Mouse (Mus musculus) heart, postnatal 14 days (tissue): Measurements from ENCODE around the gene Dennd2c. TPM values are rescaled to one million over a fixed set of nuclear protein-coding genes. Genes with fewer than 3 reads are reported as not detected.
"Not testable (repeated sequence)": the region's sequence is repeated elsewhere in the genome, so short reads cannot be mapped to it uniquely, and the experiment has no call there.

Source experiments
- DNase-seq, 2 experiments: peaks; one replicate each; pipeline ENCODE4 v3.0.0; 2021 to 2022
- intact Hi-C: fragments of 180-260 bp; cut with DNase I; formaldehyde crosslinking; loops from one replicate; pipeline ENCODE4 v1.15.1; 2025
- total RNA-seq, 2 experiments: library from RNA; stranded (reverse); gene quantifications; 2 replicates each; pipeline ENCODE4 v1.2.3; 2021

Dennd2c gene
- total RNA-seq, 2 experiments from 2014 or later = 2.9 to 3.4 TPM

DNA sequence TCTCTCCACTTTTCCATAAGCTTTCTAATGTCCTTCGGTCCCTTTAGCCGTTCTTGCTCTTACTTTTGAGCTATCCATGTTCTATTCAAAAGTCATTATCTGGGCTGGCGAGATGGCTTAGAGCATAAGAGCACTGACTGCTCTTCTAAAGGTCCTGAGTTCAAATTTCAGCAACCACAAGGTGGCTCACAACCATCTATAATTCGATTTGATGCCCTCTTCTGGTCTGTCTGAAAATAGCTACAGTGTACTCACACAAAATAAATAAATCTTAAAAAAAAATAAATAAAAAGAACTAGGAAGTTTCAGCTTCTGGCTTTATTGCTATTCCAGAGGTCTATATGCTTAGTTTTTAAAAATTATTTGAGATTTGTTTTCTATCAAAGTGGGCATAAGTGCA is 45.4 kb downstream of the Dennd2c start:
- no peak for DNase-seq
- intact Hi-C loops = loop anchor here (2.0 to 5.0 kb wide), 2 partner anchors 45 to 90 kb away; partner anchors contain the start of genes Dennd2c and Nras

DNA sequence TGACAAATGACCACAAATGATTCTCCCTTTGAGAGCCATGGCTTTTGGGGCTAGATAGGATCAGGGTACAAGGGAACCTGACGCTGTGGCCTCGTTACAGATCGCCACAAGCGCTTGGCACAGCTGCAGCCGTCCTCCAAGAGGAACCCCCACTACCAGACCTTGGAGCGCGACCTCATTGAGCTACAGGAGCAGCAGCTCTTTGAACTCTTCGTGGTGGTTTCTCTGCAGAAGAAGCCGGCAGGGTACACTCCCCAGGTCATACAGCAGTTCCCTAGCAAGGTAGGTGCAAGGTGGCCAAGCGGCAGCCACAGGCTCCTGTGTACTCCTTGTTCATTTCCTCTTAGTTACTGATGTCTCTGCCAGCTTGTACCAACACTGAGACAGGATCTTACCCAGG is 46.5 kb downstream of the Dennd2c start:
- no peak for DNase-seq
- intact Hi-C loops = loop anchor here (5.0 kb wide), 1 partner anchor 92 kb away; the partner anchor contains the start of gene Nras

DNA sequence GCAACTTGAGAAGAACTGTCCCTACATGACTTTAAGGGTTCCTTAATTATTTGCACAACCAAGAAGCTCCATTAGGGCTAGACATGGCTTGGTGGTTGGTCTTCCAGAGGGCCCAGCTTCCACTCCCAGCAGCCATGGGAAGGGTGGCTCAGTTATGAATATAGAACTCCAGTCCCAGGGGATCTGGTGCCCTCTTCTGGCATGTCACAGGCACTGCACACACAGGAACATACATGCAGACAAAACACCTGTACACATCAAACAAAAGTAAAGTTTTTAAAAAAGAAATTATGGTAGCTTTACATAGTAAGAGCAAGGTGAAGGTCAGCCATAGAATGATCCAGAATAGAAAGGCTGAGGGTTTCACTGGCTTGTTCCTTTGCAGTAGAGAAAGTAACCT is 51.4 kb downstream of the Dennd2c start:
- intact Hi-C loops = no loop called here
- peak in 1 of 2 experiments; percentile 14 for DNase-seq

DNA sequence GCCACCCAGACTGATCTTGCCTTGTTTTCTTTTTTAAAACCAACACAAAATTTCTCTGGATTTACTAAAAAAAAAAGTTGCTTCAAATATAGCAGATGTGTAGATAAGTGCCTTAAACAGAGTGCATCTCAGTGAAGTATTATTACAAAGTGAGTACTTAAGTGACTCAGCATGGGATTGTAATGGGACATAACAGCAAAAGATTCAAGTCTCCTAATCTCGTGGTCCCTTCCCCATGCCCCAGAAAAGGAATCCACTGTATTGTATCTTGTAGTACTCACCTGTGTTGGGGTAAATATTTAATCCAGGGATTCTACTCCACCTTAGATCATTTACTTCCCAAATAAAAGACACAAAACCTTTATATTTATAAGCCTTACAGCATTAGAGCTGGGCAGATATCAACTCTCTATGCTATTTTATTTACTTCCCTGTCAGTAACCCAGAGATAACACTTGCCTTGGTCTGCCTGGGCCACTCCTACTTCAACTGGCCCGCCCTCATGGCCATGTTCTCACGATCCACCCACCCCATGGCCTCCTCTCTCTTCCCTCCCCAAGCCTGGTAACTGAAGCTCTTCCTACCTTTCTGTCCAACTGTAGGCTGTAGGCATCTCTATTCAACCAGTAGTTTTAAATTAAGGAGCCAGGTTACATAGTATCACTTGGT is 57.0 kb downstream of the Dennd2c start:
- DNase-seq = no peak
- intact Hi-C loops = no loop called here

DNA sequence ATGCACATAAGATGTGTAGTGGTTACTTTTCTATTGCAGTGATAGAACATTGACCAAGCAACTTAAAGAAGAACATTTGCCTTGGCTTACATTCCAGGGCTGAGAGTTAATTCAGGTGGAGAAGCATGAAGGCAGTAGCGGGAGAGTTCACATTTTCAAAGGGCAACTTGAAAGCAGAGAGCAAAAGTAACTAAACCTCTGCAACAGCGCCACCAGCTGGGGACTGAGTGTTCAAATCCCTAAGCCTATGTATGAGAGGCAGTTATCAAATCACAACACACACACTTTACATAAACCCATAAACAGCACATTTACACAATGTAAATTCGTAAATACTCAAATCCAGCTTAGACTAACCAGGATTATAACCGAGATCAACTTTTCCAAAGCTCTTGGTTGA is 67.4 kb downstream of the Dennd2c start:
- DNase-seq = peak; percentile 83 to 87
- intact Hi-C loops = loop anchor here (2.0 to 5.0 kb wide), 3 partner anchors 67 to 452 kb away; partner anchors contain the start of genes Dennd2c and Nras

DNA sequence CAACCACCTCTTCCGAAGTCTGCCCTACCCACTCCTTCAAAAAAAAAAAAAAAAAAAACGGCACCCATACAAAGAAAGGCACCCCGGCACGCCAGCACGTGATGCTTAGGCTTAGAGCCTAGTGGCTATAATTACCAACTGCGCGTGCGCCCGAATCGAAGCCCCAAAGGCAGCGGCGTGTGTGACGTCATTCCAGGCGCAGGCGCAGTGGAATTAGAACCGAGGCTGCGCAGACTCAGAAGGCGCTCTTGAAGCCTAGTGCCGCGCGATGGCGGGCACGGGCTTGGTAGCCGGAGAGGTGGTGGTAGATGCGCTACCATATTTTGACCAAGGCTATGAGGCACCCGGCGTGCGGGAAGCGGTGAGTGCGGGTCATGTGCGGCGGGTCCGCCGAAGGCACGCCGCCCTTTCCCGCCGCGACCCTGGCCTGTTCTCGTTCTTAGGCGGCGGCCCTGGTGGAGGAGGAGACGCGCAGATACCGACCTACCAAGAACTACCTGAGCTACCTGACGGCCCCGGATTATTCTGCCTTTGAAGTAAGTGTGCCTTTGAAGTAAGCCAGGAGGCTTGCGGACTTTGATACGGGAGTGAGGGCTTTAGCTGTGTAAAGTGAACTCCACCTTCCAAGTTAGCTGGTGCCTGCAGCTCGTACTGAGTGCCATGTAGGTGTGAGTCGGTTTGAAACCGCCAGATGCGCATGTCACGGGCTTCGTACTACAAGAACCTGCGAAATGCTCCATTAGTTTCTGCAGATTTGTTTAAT is 69.3 kb downstream of the Dennd2c start, which contains the start of gene Bcas2:
Bcas2 (plus strand) TSS at position 151 of the 763 bp plus-strand sequence.
- DNase-seq = peak; percentile 99
- intact Hi-C loops = loop anchor here (2.0 kb wide), 2 partner anchors 69 to 113 kb away; partner anchors contain the start of genes Dennd2c and Nras

DNA sequence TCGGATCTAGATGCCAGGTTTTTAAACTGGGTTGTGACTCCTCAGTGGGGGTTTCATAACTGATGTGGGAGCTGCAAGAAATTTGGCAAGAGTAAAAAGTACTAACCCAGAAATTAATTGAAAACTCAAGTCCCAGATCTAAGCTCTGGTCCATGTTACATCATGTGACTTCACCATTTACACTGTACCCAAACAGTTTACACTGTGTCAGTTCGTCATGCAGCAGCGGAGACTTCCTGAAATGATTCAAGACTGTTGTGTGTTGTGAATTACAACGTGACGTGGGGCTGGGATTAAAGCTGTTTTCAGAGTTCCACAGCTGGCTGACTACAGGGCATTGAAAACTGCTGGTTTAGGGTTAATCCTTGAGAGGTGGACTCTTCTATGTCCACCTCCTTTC is 70.2 kb downstream of the Dennd2c start:
- intact Hi-C loops = no loop called here
- no peak for DNase-seq

DNA sequence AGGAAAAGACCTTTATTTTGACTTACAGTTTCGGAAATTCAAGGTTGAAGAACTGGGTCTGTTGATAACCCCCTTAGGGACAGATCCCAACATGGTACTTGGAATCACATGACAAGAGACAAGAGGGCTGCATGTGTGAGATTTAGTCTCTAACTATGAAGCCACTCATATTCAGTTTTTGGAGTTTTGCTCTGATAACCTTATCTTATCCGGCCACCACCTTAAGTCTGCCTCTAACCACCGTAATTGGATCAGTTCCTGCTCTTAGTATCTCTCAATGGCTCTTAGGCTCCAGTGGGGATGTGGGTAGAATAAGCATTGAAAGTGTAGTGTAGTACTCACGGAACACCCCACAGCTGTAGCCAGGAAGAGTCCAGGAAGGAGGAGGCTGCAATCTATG is 74.3 kb downstream of the Dennd2c start:
- intact Hi-C loops = no loop called here
- DNase-seq = no peak

DNA sequence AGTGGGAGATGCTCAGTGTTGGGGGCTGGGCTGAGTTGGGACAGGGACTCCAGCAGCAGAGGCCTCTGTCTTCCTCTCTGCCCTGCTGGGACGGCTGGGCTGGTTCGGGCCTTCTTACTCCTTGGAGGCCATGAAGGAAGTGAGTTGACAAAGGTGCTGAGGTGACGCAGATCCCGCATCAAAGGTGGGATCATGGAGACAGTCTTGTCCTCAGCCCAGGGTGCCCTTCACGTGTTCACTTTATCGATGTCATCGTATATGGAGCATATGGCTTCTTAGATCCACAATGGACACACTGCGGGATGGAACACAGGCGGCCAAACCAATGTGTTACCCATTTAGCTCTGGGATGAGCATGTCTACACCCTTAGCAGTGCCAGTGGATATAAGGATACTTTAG is 77.1 kb downstream of the Dennd2c start:
- no peak for DNase-seq
- intact Hi-C loops = no loop called here

DNA sequence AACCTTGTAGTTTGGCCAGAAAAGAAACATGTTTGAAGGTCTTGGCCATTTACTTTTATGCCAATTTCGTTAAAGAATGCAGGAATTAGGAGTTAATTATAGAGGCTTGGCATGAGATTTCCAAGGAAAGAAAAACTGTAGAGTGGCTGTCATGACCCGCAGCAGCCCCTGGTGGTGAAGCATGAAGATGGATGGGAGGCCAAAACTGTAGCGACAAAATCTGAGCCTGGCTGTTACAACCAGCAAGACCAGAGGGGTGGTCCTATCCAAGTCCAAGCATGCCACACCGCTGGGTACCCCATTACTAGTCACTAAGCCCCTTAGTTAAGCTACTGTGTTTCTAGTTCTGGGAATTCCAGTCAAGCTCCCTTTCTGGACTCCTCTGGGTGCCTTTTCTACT is 78.8 kb downstream of the Dennd2c start:
- no peak for DNase-seq
- intact Hi-C loops = loop anchor here (10.0 kb wide), 1 partner anchor 204 kb away; no protein-coding TSS in a partner anchor

DNA sequence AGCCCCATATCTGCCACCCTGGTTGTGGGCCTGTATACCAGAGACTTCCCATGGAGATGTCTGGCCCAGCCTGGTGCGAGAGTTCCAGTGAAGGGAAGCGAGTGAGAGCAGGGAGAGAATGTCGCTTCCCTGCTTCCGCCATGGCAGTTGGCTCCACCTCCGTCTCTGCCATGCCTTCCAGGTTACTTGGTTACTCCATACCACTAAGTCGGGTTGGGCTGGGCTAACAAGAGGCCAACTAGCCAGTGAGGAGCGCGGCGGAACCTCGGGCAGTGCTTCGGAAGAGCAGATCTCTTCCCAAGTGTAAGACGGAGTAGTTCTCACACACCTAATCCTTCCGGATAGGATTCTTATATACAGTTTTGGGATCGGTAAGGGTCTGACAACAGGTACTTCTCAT is 80.4 kb downstream of the Dennd2c start:
- DNase-seq = no peak
- intact Hi-C loops = loop anchor here (10.0 kb wide), 1 partner anchor 202 kb away; no protein-coding TSS in a partner anchor

DNA sequence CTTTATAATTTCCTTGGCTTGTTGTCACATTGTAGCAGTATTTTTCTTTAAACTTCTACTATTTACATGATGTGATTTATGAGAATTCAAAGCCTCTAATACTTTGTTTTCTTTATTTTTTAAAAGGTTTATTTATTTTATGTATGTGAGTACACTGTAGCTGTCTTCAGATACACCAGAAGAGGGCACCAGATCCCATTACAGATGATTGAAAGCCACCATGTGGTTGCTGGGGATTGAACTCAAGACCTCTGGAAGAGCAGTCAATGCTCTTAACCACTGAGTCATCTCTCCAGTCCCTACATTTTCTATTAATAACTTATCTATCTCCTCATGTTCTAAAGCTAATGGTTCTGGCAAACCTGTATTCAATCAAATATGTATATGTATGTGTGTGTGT is 82.1 kb downstream of the Dennd2c start:
- DNase-seq = not testable (repeated sequence)
- intact Hi-C loops = loop anchor here (10.0 kb wide), 1 partner anchor 200 kb away; no protein-coding TSS in a partner anchor

DNA sequence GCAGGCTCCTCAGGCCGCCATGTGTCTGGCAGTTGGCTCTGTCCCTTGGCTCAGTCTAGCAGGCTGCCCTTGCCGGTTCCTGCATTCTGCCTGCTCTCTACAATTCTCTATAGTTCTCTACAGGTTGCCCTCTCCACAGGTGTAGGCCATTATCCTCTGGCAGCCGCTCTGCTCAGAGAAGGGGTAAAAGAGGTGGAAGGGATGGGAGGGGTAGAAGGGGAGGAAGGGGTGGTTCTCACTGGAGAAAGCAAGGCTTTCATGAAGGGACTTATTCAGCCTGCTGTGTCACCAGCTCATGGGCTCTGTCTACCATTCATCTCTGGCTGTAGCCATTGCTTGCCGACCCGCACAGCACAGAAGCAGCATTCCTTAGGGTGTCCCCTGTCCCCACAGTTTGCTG is 86.0 kb downstream of the Dennd2c start:
- DNase-seq = no peak
- intact Hi-C loops = loop anchor here (10.0 kb wide), 1 partner anchor 196 kb away; no protein-coding TSS in a partner anchor

DNA sequence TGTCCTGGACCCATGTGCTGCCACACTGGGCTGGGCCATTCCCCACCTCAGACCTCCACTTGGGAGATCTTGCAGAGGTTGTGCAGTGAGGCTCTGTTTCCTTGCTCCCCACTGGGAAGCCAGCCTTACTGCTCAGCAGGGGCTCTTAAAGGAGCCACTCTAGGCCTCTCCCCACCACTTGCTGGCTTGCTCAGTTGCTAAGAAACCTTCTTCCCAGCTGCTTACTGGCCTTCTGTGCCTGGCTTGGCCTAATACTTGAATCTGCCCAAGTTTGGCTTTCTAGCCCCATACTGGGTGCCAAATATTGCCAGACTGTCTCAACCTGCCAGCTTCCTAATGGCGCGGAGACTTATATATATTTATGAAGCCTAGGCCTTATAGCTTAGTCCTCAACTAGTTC is 86.5 kb downstream of the Dennd2c start:
- DNase-seq = no peak
- intact Hi-C loops = loop anchor here (10.0 kb wide), 1 partner anchor 196 kb away; no protein-coding TSS in a partner anchor

DNA sequence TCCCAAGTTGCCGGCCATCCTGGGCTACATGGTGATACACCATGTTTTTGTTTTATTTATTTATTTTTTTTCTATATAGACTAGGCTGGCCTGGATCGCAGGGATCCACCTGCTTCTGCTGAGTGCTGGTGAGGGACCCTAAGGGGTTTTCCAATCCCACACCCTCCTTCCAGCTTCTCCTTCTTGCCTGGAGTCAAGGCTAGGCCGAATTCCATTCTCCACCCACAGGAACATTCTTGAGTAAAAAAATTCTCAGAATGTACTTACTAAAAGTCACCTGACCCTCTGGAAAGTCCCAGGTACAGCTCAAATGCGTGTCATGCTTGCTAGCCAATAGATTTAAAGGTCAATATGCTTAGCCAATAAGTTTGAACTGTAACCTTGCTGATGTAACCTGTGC is 89.8 kb downstream of the Dennd2c start:
- intact Hi-C loops = no loop called here
- no peak for DNase-seq

DNA sequence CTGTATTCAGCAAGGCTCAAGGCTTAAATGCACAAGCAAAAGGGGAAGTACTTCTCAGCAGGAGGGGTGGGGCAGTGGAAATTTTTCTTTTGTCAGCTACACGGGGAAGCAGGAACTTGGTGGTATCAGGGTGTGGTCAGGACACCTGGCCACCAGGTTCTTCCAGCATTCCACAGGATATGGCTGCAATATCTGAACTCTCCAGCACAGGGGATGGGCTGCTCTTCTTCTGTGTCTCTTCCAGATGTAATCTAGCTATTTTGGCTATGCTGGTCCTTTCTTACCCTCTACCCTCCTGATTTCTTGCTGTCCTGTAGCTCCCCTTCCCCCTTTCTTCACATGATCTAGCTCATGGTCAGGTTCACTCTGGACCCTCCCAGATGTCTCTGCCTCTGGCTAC is 90.8 kb downstream of the Dennd2c start:
- no peak for DNase-seq
- intact Hi-C loops = no loop called here

DNA sequence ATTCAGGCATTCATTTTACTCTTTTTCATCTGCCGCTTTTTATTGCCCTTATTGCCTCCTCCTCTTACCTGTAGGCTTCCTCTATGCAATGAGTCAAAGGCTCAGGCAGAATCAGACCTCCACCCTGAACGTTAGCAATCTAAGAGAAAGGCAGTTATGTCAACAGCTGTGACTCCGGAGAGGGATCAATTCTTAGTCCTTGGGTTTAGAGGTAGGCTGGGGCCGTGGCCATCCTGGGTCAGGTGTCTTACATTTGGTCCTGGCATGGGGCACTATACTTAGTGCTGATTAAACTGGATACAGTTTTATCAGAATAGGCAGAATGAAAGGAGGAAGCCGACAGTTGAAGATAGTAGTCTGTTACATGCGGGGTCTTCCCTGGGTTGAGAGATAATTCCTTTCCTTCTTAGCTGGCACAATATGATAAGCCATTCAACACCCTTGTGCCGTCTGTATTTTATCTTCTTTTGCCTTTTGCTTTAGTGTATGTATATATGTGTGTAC is 94.0 kb downstream of the Dennd2c start:
- intact Hi-C loops = no loop called here
- DNase-seq = no peak

DNA sequence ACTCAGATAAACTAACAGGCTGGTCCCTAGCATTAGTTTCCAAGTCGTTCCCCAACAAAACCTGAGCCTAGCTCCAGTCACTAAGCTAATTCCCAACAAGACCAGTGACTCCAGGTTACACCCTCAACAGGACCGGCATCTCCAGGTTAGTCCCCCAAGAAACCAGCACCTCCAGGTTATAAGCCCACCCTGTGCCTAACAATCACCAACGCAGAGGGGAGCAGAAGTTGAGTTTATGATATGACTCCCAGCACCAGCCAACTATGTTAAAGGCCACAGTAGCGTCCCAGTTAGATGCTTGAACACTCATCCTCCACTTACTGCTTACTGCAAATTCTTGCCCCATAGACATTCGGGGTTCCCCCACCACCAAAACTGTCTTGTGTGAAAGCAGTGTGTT is 97.0 kb downstream of the Dennd2c start:
- no peak for DNase-seq
- intact Hi-C loops = no loop called here

DNA sequence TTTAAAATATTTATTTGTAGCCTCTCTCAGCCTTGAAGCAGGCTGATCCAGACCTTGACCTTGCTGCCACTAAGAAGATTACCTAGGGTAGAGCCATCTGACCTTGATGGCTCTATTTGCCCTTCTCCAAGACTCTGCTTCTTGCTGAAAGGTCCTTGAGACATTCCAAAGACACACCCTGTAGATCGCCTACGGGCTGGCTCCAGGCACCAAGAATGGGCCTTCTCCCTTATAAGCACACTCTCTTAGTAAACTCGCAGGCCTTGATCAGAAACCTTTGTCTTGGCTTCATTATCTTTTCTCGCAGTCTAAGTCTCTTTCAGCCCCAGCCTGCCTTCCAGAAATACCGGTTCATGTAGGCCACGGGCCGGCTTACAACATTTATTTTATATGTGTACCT is 98.7 kb downstream of the Dennd2c start:
- DNase-seq, intact Hi-C loops: not testable (repeated sequence)

DNA sequence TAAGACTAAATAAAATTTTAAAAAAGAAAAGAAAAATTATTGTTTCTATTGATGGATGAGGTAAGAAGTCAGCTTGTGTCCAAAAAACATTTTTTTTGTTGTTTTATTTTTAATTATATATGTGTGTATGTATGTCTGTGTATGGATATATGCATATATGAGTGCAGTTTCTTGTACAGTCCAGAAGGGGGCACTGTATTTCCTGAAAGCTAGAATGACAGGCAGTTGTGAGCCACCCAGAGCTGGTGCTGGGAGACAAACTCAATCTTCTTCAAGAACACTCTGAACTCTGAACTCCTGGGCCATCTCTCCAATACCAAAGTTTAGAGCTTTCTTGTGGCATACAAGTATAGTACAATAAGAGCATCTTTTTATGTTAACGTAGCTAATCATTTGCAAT is 101.2 kb downstream of the Dennd2c start:
- intact Hi-C loops = no loop called here
- DNase-seq = no peak

DNA sequence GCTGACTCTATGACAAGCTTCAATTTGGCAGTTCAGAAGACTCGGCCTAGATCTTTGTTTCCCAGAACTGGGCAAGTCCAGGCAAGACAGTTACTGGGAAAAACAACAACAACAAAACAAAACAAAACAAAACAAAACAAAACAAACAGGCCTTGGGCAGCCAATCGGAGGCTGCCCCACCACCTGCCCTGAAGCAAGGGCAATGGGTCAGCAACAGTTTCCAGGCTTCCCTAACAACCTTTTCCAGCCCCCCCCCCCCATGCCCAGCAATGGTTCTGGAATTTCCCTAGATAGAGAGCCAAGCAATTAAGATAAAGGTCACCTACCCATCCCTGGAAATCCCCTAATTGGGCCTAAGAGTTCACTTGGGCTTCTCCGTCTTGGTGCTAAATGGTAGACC is 102.0 kb downstream of the Dennd2c start:
- intact Hi-C loops = no loop called here
- DNase-seq = no peak
